Mouse (Mus musculus) G1E (cell line): ENCODE measurements around the gene Mllt10. TPM values are rescaled to one million over a fixed set of nuclear protein-coding genes. Genes with fewer than 3 reads are reported as not detected.

ENCODE experiments used
- ATAC-seq: 2 replicates; pipeline ENCODE4 v1.8.0; 2016; ENCODE audit warnings: mild to moderate bottlenecking; ENCODE audit not compliant: insufficient number of reproducible peaks, poor library complexity, low FRiP score, severe bottlenecking; ENCODE audit errors: extremely low read depth
- DNase-seq: peaks from one replicate; pipeline ENCODE4 v3.0.0; 2012; ENCODE audit warnings: low spot score
- H3K27me3 ChIP-seq: 2 replicates; pipeline ENCODE4 v1.6.1; 2012; ENCODE audit warnings: mild to moderate bottlenecking, low read length, inconsistent platforms; ENCODE audit not compliant: insufficient read depth
- H3K36me3 ChIP-seq: replicated peaks from 2 replicates; pipeline ENCODE3; 2012; ENCODE audit warnings: mild to moderate bottlenecking, inconsistent platforms
- H3K4me1 ChIP-seq: 2 replicates; pipeline ENCODE4 v1.6.1; 2012; ENCODE audit warnings: low read depth, low read length, inconsistent platforms, mixed read lengths; ENCODE audit not compliant: insufficient read depth
- H3K4me3 ChIP-seq: 2 replicates; pipeline ENCODE4 v1.5.1; 2012; ENCODE audit warnings: low read depth, mild to moderate bottlenecking, inconsistent platforms, low read length, moderate library complexity, mixed read lengths
- H3K9me3 ChIP-seq: replicated peaks from 2 replicates; pipeline ENCODE4 v1.6.1; 2012; ENCODE audit warnings: inconsistent platforms
- CTCF ChIP-seq: IDR thresholded peaks from 2 replicates; pipeline ENCODE4 v1.5.1; 2012; ENCODE audit warnings: low read depth, low read length, inconsistent platforms, mixed read lengths
- GATA1 ChIP-seq: IDR thresholded peaks from 2 replicates; pipeline ENCODE4 v1.6.1; 2012; ENCODE audit warnings: borderline replicate concordance, low read length, inconsistent platforms, mixed read lengths
- GATA2 ChIP-seq: IDR thresholded peaks from 2 replicates; pipeline ENCODE4 v1.6.1; 2012; ENCODE audit warnings: low read depth, low read length, inconsistent platforms, borderline replicate concordance
- POLR2AphosphoS5 ChIP-seq: IDR thresholded peaks from 2 replicates; pipeline ENCODE4 v1.6.1; 2012; ENCODE audit warnings: low read depth, low read length, inconsistent platforms; ENCODE audit not compliant: insufficient replicate concordance
- TAL1 ChIP-seq: conservative IDR thresholded peaks from 2 replicates; pipeline ENCODE4 v1.6.1; 2012; ENCODE audit warnings: low read depth, low read length, inconsistent platforms, mixed read lengths
- polyA plus RNA-seq: library from polyadenylated mRNA; stranded (reverse); fragments of >175 nt; gene quantifications from 2 replicates; pipeline ENCODE4 v1.2.3, GENCODE M21; 2012
- total RNA-seq, 2 experiments: library from RNA; stranded (forward) in 1 of 2; stranded (reverse) in 1 of 2; fragments of 200-1000 nt in 1 of 2; fragments of >200 nt in 1 of 2; fragmentation: Nextera tagmentation in 1 of 2; gene quantifications; 2 replicates each; pipeline ENCODE4 v1.2.3; 2014 to 2017

Mllt10 gene
- total and polyA plus RNA-seq, 3 experiments, result 20.8 to 141 (median 73.6) TPM

DNA sequence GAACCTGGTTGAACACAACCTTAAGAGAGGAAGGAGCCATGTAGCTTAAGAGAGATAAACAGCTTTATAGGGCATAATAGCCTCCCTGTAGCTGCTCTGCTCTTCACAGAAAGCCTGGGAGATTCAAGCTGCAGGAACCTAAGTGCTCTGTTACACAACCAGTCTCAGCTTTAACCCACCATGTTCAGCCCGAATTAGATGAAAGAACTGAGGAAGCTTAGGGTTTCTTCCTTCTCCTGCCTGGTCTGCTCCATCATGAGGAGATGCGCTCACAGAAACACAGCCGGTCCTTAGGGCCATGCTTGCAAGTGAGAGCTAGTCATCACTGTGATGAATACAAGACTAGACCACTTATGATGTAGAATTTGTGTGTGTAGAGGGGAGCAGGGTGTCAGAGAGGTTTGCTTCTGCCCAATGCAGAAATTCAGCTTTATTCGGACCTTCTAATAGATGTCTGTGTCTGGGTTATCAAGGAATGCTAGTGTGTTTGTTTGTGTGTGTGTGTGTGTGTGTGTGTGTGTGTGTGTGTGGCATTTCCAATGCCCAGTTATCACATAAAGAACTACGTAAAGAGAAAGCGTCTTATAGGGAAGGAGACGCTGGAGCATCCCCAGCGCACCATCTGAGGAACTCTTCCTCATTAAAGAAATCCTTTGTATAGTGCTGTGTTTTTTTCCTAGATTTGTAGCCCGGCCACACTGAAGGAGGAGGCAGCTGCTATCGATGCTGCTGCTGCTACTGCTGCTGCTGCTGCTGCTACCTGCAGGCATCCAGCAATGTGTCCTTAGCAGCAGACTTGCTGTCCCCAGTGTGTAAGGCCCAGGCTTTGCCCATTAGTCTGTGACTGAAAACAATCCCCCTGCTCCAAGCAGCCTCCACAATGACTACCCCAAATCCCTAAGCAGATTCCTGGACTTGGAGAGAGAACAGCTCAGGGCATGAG, 21.6 kb upstream of the Mllt10 start:
- Histone ChIP-seq H3K36me3 (no peaks in the 10 kb centered on the region), H3K4me3 (no peak overlapping the region), H3K9me3 (no peaks in the 10 kb centered on the region), H3K4me1 (peaks cover 19% of the 10 kb centered on the region), H3K27me3 (peaks cover 84% of the 10 kb centered on the region)
- DNase-seq (no peak), ATAC-seq (no peak)
- TF ChIP-seq GATA2 (no peak), GATA1 (no peak), TAL1 (no peak), CTCF (no peak), POLR2AphosphoS5 (no peak)

- Histone ChIP-seq H3K4me1 (peaks cover 12% of the 10 kb centered on the region), H3K27me3 (peaks cover 87% of the 10 kb centered on the region), H3K36me3 (no peaks in the 10 kb centered on the region), H3K4me3 (no peak overlapping the region), H3K9me3 (no peaks in the 10 kb centered on the region)
- no peak for ATAC-seq
- no peak for DNase-seq
- no peak for TF ChIP-seq TAL1
- no peak for TF ChIP-seq GATA1
- TF ChIP-seq POLR2AphosphoS5, result no peak
- TF ChIP-seq GATA2, result no peak
- no peak for TF ChIP-seq CTCF
These were observed 20.4 kb upstream of the Mllt10 start for GRCm38 (mm10) chr2:18034371-18035250.

DNA sequence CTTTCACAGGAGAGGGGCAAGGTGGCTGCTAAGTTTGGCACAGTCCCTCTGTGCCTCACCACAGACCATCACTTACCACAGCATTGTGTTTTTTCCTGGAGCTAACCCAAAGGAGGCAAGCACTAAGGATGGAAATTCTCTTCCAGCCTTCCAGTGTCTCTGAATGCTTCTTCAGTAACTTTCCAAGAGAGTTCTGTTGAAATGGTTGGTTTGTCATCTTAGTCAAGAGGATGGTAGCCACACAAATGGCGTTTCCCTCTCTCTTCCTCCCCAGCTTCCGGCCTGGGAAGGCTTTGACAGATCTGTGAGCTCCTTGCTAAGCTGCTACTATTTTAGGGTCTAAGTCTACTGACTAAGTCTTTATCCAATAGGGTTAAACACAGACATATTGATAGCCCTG, 17.5 kb upstream of the Mllt10 start, which contains the start of gene A930004D18Rik:
A930004D18Rik (minus strand) TSS at position 247 of the 400 bp plus-strand sequence.
- Histone ChIP-seq H3K36me3 (no peaks in the 10 kb centered on the region), H3K4me1 (no peaks in the 10 kb centered on the region), H3K9me3 (no peaks in the 10 kb centered on the region), H3K4me3 (no peak within 1 kb of the TSS), H3K27me3 (peaks cover 90% of the 10 kb centered on the region)
- ATAC-seq (no peak), DNase-seq (no peak)
- TF ChIP-seq GATA2 (no peak), TAL1 (no peak), POLR2AphosphoS5 (no peak), CTCF (no peak), GATA1 (no peak)

GRCm38 (mm10) chr2:18038141-18038752, 16.8 kb upstream of the Mllt10 start:
- H3K9me3 ChIP-seq, result no peaks in the 10 kb centered on the region
- H3K27me3 ChIP-seq, result peaks cover 89% of the 10 kb centered on the region
- H3K4me1 ChIP-seq, result no peaks in the 10 kb centered on the region
- ATAC-seq (no peak), DNase-seq (no peak)
- H3K36me3 ChIP-seq, result no peaks in the 10 kb centered on the region
- no peak overlapping the region for H3K4me3 ChIP-seq
- no peak for TF ChIP-seq GATA1

GRCm38 (mm10) chr2:18038895-18039371, 16.1 kb upstream of the Mllt10 start:
- Histone ChIP-seq H3K36me3 (no peaks in the 10 kb centered on the region), H3K27me3 (peaks cover 83% of the 10 kb centered on the region), H3K9me3 (no peaks in the 10 kb centered on the region), H3K4me1 (no peaks in the 10 kb centered on the region), H3K4me3 (no peak overlapping the region)
- DNase-seq (no peak), ATAC-seq (no peak)
- TF ChIP-seq GATA2 (no peak), TAL1 (no peak)

DNA sequence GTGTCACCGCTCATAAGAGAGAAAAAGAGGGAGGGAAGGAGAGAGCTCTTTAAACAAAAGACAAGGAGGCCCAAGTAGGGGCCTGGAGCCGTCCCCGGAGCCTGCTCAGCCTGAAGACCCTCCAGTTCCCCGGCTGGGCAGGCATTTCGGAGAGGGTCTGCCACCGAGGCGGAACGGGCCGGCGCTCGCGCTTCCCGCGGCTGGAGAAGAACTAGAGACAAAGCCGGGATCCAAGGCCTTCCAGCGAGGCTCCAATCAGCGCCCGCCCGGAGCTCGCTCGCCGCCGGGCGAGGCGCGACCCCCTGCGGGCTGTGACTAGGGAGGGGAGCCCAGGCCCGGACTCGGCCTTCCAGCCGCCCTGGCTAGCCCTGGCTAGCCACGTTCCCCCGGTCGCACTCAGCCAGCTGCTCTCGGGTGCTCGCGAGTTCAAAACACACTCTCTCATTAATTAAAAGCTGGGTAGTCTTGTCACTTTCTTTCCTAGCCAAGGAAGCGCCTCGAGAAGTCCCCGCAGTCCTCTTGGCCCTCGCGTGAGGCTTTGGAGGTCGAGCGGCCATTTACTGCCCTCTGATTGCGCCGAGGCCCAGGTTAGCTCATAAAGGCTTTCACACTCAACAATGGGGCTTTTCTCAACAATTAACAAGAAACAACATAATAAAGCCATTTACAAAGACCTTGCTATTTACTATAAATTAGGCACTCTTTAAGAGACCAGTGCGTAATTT, 15.3 kb upstream of the Mllt10 start:
- ATAC-seq, result no peak
- peaks cover 81% of the 10 kb centered on the region for H3K27me3 ChIP-seq

More for the DNA sequence above, 15.3 kb upstream of the Mllt10 start:
- DNase-seq, result no peak
- Histone ChIP-seq H3K9me3 (no peaks in the 10 kb centered on the region), H3K4me1 (no peaks in the 10 kb centered on the region), H3K36me3 (no peaks in the 10 kb centered on the region), H3K4me3 (no peak overlapping the region)
- TF ChIP-seq TAL1, result no peak
- TF ChIP-seq POLR2AphosphoS5, result no peak
- TF ChIP-seq GATA2, result no peak
- TF ChIP-seq GATA1, result no peak
- no peak for TF ChIP-seq CTCF
